Mouse (Mus musculus) neutrophil, adult 65 days (primary cell): ENCODE data around the gene Gm29666. TPM values are rescaled to one million over a fixed set of nuclear protein-coding genes. Genes with fewer than 3 reads are reported as not detected.

Experiments
- total RNA-seq: library from RNA; stranded (reverse); gene quantifications from 2 replicates; pipeline ENCODE4 v1.2.4, GENCODE M21; 2023

The Gm29666 gene
- total RNA-seq, result 0.34 and 0.38 TPM in 2 replicates

GRCm38 (mm10) chr15:84919938-84920337 lies at the start of gene Gm29666:
Gm29666 (minus strand) TSS chr15:84920038.

DNA sequence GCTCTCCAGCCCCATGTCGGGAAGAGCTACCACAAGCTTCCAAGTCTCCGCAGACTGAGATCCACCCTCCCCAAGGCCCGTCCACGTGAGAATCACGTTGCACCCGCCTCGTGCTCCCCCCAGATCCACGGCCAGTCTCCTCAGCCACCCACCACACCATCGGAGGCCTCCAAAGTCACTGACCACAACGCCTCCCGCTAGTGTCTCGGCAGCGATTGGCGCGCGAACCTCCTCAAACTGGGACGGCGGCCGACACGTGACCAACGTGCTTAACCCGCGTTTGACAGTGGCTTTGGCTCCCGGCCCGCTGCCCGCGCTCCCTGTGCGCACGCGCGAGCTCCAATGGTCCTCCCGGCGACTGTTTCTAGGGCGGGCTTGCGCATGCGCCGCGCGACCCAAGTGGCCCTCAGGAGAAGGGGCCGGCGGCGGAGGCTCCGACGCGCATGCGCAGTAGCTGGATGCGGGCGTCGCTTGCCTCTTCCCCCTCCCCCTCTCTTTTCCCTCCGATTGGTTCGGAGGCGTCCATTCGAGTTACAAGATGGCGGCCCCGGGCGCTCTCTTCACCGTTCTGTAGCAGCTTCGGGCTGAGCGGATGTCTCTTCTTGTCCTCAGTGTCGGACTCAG lies 3.2 kb upstream of the Gm29666 start, which contains the start of gene Nup50:
TSS of gene Nup50 (plus strand) at position 528 of the 624 bp plus-strand sequence.

Other genes starting within 250 kb of the Gm29666 start
- gene Arhgap8, start 200.0 kb downstream of the Gm29666 start, total RNA-seq, result not detected in 2 replicates
- gene Phf21b, start 64.0 kb downstream of the Gm29666 start, total RNA-seq, result 0.82 and 3.6 TPM in 2 replicates
- gene Nup50, start 3.4 kb upstream of the Gm29666 start, total RNA-seq, result 63.2 and 64.0 TPM in 2 replicates
- gene 5031439G07Rik, start 68.5 kb upstream of the Gm29666 start, total RNA-seq, result 90.0 and 111 TPM in 2 replicates
- gene Upk3a, start 97.1 kb upstream of the Gm29666 start, total RNA-seq, result not detected in 2 replicates
- gene Fam118a, start 108.9 kb upstream of the Gm29666 start, total RNA-seq, result 6.2 and 10.4 TPM in 2 replicates
- not detected in 2 replicates for gene Smc1b, start 211.9 kb upstream of the Gm29666 start, total RNA-seq
- gene Ribc2, start 212.0 kb upstream of the Gm29666 start, total RNA-seq, result not detected in 2 replicates